Mouse (Mus musculus): ENCODE results near the gene Btbd35f25. TPM values are rescaled to one million over a fixed set of nuclear protein-coding genes. Genes with fewer than 3 reads are reported as not detected.
"Not testable (repeated sequence)": the region's sequence is repeated elsewhere in the genome, so short reads cannot be mapped to it uniquely, and the experiment has no call there.

Gene Btbd35f25
- not detected for total RNA-seq (2021)
- long read RNA-seq, experiment 1: 0 reads
- long read RNA-seq, experiment 2: 0 reads

- not testable (repeated sequence) for DNase-seq (ENCODE audit: low spot score in 2 of 2)
Measured at GRCm38 (mm10) chrX:31717056-31717455, at the start of gene Btbd35f25. Gene Btbd35f25 (minus strand): TSS chrX:31717156.

DNA sequence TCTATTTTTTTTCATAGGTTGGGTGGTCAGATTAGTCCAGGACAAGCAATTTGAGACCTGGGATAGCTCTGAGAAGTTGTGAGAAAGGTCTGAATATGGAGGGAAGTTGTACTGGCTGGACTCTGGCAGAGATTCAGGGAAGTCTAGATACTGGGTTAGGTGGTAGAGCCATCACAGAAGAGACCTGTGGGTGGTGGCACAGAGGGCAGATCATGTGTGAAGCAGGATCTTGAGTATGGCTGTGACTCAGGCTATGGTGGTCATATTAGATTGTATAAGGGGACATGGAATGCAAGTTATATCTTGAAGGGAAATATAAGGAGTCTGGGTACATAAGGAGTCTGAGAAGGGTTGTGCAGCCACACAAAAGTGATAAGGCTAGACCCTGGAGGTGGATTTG lies 49.3 kb upstream of the Btbd35f25 start:
- DNase-seq (ENCODE audit: low spot score in 2 of 2): no peak

GRCm38 (mm10) chrX:31764001-31764400 lies 47.0 kb upstream of the Btbd35f25 start:
- no peak for DNase-seq (ENCODE audit: low spot score in 2 of 2)

- DNase-seq (ENCODE audit: low spot score in 2 of 2): no peak
Measured at GRCm38 (mm10) chrX:31745079-31745478, 28.1 kb upstream of the Btbd35f25 start.

- DNase-seq (ENCODE audit: low spot score in 2 of 2): no peak
Measured at GRCm38 (mm10) chrX:31736958-31737357, 20.0 kb upstream of the Btbd35f25 start.

Other genes starting within 250 kb of the Btbd35f25 start
- not detected for gene Gm21883, start 142.9 kb downstream of the Btbd35f25 start, total RNA-seq (2021)
- gene Spin2e, start 98.2 kb downstream of the Btbd35f25 start, total RNA-seq (2021): not detected
- not detected for gene Gm21637, start 244.9 kb upstream of the Btbd35f25 start, total RNA-seq (2021)

All from left cerebral cortex, adult 18-20 months (tissue).